Comparison of ENCODE assay signal across 8 mouse cellular contexts in the genomic region with DNA sequence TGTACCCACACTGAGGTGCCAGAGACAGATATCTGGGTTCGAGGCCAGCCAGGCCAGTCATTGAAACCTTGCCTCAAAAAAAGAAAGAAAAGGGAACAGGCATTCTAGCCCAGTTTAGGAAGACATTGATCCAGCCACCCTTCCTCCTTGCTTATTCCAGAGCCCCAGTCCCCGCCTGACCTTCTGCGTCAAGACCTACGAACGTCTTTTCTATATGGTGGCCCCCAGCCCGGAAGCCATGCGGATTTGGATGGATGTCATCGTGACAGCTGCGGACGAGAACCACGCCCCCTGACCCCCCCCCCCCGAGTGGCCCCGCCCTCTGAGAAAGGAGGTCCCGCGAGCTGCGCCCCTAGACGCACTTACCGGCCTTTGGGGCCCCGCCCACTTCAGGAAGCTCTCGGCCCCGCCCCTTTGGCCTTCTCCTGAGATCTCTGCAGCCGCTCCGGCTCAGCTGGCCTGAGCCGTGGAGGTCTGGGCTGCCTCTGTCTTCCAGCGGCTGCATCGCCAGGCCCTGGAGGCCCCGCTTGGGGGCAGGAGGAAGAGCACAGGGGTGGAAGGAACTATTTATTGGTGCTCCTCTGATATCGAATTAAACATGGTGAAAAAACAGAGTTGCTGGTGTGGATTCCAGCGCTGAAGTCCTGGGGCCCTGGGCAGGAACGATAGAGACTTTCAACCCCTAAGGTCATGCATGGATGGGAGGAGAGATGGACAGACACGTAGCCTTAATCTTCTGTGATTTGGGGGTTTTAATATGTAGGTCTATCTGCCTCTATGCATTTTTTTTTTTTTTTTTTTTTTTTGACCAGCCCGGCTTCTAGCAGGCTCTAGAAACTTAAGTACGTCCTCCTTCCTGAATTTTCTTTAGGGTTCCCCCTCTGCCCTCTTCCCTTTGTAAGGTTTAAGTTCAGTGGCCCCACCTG. TPM values are rescaled to one million over a fixed set of nuclear protein-coding genes. Genes with fewer than 3 reads are reported as not detected.
A peak's percentile ranks its signal among the peaks of the same experiment; 100 is the strongest.
DNase-seq lines count a peak whose midpoint lies in the region; ATAC-seq and TF ChIP-seq lines count a peak whose summit lies in the region.

No protein-coding gene starts in this region.

- peak; percentile 90 for ATAC-seq in erythroblast, adult 5-6 weeks (replicated peaks; ENCODE audit: low FRiP score, poor library complexity, severe bottlenecking)
- peak; percentile 87 for ATAC-seq in heart, embryonic 15.5 days (replicated peaks; ENCODE audit: insufficient number of reproducible peaks, insufficient read depth, low FRiP score, low read depth)
- ATAC-seq in lung, postnatal 0 days, result peak; percentile 95

- H3K9ac ChIP-seq in heart, embryonic 15.5 days, result peak overlapping the region; percentile 49
- H3K9ac ChIP-seq in lung, postnatal 0 days (replicated peaks; ENCODE audit: low read depth), result no peak overlapping the region

- H3K9me3 ChIP-seq in heart, embryonic 15.5 days (replicated peaks), result no peaks in the 10 kb centered on the region
- H3K9me3 ChIP-seq in lung, postnatal 0 days (ENCODE audit: low read length), result no peaks in the 10 kb centered on the region

- no peak for TF ChIP-seq EP300 in lung, postnatal 0 days (IDR thresholded peaks at IDR 0.05)

- H3K4me3 ChIP-seq in heart, embryonic 15.5 days, result peak overlapping the region; percentile 40
- H3K4me3 ChIP-seq in lung, postnatal 0 days (ENCODE audit: low read depth, low read length), result 0 out of 2 replicates have a peak overlapping the region, but pooled peaks have one; percentile 2

- DNase-seq in B cell, adult 2 months, result peak; percentile 84 to 85
- peak; percentile 90 for DNase-seq in adrenal gland, postnatal 25 days
- DNase-seq in kidney, postnatal 10 days, result peak; percentile 92
- peak; percentile 94 for DNase-seq in lung, postnatal 0 days (ENCODE audit: low spot score)
- DNase-seq in ovary, postnatal 10 days (ENCODE audit: low spot score), result peak; percentile 61
- peak; percentile 75 to 80 for DNase-seq in thymus, postnatal 10 days (ENCODE audit: low spot score in 2 of 2)

- TF ChIP-seq CTCF in lung, postnatal 0 days (IDR thresholded peaks at IDR 0.05), result no peak; the same call in 1 of the 2 replicates

- H3K4me2 ChIP-seq in heart, embryonic 15.5 days, result peak overlapping the region; percentile 69
- H3K4me2 ChIP-seq in lung, postnatal 0 days (replicated peaks; ENCODE audit: low read depth, low read length), result peak overlapping the region; percentile 48

- no peaks in the 10 kb centered on the region for H3K36me3 ChIP-seq in heart, embryonic 15.5 days
- no peaks in the 10 kb centered on the region; the same call in 1 of the 2 replicates for H3K36me3 ChIP-seq in lung, postnatal 0 days (ENCODE audit: insufficient read depth, low read length)

- H3K27ac ChIP-seq in heart, embryonic 15.5 days, result 0 out of 2 replicates have a peak overlapping the region, but pooled peaks have one; percentile 33
- H3K27ac ChIP-seq in lung, postnatal 0 days (ENCODE audit: low read length), result no peak overlapping the region

- H3K27me3 ChIP-seq in heart, embryonic 15.5 days, result no peaks in the 10 kb centered on the region
- H3K27me3 ChIP-seq in lung, postnatal 0 days (replicated peaks; ENCODE audit: insufficient read depth, low read length), result no peaks in the 10 kb centered on the region

- WGBS in heart, embryonic 15.5 days, result 8% methylated on average over 33 of the region's 33 CpGs
- 7% methylated on average over 33 of the region's 33 CpGs for WGBS in lung, postnatal 0 days

- H3K4me1 ChIP-seq in heart, embryonic 15.5 days (replicated peaks), result peaks cover 5% of the 10 kb centered on the region
- H3K4me1 ChIP-seq in lung, postnatal 0 days (ENCODE audit: insufficient read depth, low read depth, low read length), result no peaks in the 10 kb centered on the region

RNA-seq across cellular contexts. Expression of a gene that starts 7.4 kb away (rescaled TPM):
- total RNA-seq in adrenal gland, postnatal 25 days (2021), result 1.5 and 1.7 TPM in 2 replicates
- total RNA-seq in erythroblast, adult 5-6 weeks (2015; ENCODE audit: low replicate concordance), result not detected in 2 replicates
- total RNA-seq in erythroblast, adult 5-6 weeks (2017; ENCODE audit: low replicate concordance), result not detected in 2 replicates
- polyA plus RNA-seq in heart, embryonic 15.5 days (2015; fragmentation: Nextera tagmentation; extraction: Ambion mirVana), result 0.10 and 0.43 TPM in 2 replicates
- not detected in 2 replicates for polyA plus RNA-seq in lung, postnatal 0 days (2015; fragmentation: Nextera tagmentation; extraction: Ambion mirVana)

RNA-seq across cellular contexts. Expression of a gene that starts 18.4 kb away (rescaled TPM):
- 7.1 and 7.4 TPM in 2 replicates for total RNA-seq in adrenal gland, postnatal 25 days (2021)
- 0.84 TPM in 1 of 2 replicates, not detected in the other for total RNA-seq in erythroblast, adult 5-6 weeks (2015; ENCODE audit: low replicate concordance)
- 0.85 and 3.2 TPM in 2 replicates for total RNA-seq in erythroblast, adult 5-6 weeks (2017; ENCODE audit: low replicate concordance)
- 0.06 and 0.18 TPM in 2 replicates for polyA plus RNA-seq in heart, embryonic 15.5 days (2015; fragmentation: Nextera tagmentation; extraction: Ambion mirVana)
- 0.33 and 0.42 TPM in 2 replicates for polyA plus RNA-seq in lung, postnatal 0 days (2015; fragmentation: Nextera tagmentation; extraction: Ambion mirVana)

RNA-seq across cellular contexts. Expression of a gene that starts 41.5 kb away (rescaled TPM):
- 0.39 TPM in 1 of 2 replicates, not detected in the other for total RNA-seq in adrenal gland, postnatal 25 days (2021)
- not detected in 2 replicates for total RNA-seq in erythroblast, adult 5-6 weeks (2015; ENCODE audit: low replicate concordance)
- not detected in 2 replicates for total RNA-seq in erythroblast, adult 5-6 weeks (2017; ENCODE audit: low replicate concordance)
- polyA plus RNA-seq in heart, embryonic 15.5 days (2015; fragmentation: Nextera tagmentation; extraction: Ambion mirVana), result 0.92 and 1.4 TPM in 2 replicates
- 1.5 TPM in 2 replicates for polyA plus RNA-seq in lung, postnatal 0 days (2015; fragmentation: Nextera tagmentation; extraction: Ambion mirVana)

RNA-seq across cellular contexts. Expression of a gene that starts 41.6 kb away (rescaled TPM):
- 26.0 and 38.2 TPM in 2 replicates for total RNA-seq in adrenal gland, postnatal 25 days (2021)
- 22.3 and 28.0 TPM in 2 replicates for total RNA-seq in erythroblast, adult 5-6 weeks (2015; ENCODE audit: low replicate concordance)
- 9.5 and 10.7 TPM in 2 replicates for total RNA-seq in erythroblast, adult 5-6 weeks (2017; ENCODE audit: low replicate concordance)
- 20.5 and 23.6 TPM in 2 replicates for polyA plus RNA-seq in heart, embryonic 15.5 days (2015; fragmentation: Nextera tagmentation; extraction: Ambion mirVana)
- polyA plus RNA-seq in lung, postnatal 0 days (2015; fragmentation: Nextera tagmentation; extraction: Ambion mirVana), result 13.4 and 14.5 TPM in 2 replicates

RNA-seq across cellular contexts. Expression of a gene that starts 47.5 kb away (rescaled TPM):
- total RNA-seq in adrenal gland, postnatal 25 days (2021), result not detected in 2 replicates
- total RNA-seq in erythroblast, adult 5-6 weeks (2015; ENCODE audit: low replicate concordance), result not detected in 2 replicates
- total RNA-seq in erythroblast, adult 5-6 weeks (2017; ENCODE audit: low replicate concordance), result not detected in 2 replicates
- polyA plus RNA-seq in heart, embryonic 15.5 days (2015; fragmentation: Nextera tagmentation; extraction: Ambion mirVana), result not detected in 2 replicates
- not detected in 2 replicates for polyA plus RNA-seq in lung, postnatal 0 days (2015; fragmentation: Nextera tagmentation; extraction: Ambion mirVana)
